Mouse (Mus musculus) ES-E14 (cell line): Measurements from ENCODE around the gene 4930519G04Rik.

Source experiments
- CHD2 ChIP-seq: IDR thresholded peaks from 2 replicates; pipeline ENCODE4 v1.6.1; 2014; ENCODE audit warnings: mild to moderate bottlenecking, low read depth, low read length, inconsistent platforms
- MAFK ChIP-seq: IDR thresholded peaks from 2 replicates; pipeline ENCODE4 v1.6.1; 2014; ENCODE audit warnings: mild to moderate bottlenecking, low read depth, low read length, inconsistent platforms; ENCODE audit not compliant: insufficient read depth

- TF ChIP-seq MAFK: no peak
- TF ChIP-seq CHD2: no peak
These were observed 69.6 kb downstream of the 4930519G04Rik start, which contains the start of gene Oasl1 for GRCm38 (mm10) chr5:114922998-114923473.
